Mouse (Mus musculus): ENCODE measurements around the gene Gm10271. TPM values are rescaled to one million over a fixed set of nuclear protein-coding genes. Genes with fewer than 3 reads are reported as not detected.

Gm10271 gene
- polyA plus RNA-seq, 1 experiment from 2014 or later, result not detected

DNA sequence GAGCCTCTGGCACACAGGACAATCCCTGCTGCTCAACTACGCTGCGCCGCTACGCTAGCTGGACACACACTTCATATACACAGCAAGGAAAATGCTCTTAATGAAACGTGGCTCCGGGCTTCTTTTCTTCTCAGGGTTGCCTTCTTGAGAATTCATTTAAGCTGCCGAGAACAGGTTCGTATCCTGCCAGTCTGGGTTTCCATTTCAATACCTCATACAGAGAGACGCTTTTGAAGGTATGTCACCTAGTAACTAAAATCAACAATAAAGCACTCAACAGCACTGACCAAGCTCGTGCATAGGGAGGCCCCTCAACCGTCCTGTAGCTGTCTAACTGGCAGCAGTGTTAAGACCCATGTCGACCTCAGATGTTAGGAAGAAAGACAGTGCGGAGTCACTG, 40.0 kb downstream of the Gm10271 start:
- 86% methylated on average over 13 of the region's 13 CpGs for WGBS
- no peaks in the 10 kb centered on the region for H3K9me3 ChIP-seq (replicated peaks; ENCODE audit: control insufficient read depth, low read length)
- H3K9ac ChIP-seq (ENCODE audit: low read length), result no peak overlapping the region
- peaks cover 6% of the 10 kb centered on the region for H3K4me1 ChIP-seq (ENCODE audit: control insufficient read depth, insufficient read depth, low read length)
- H3K27ac ChIP-seq (ENCODE audit: low read length), result no peak overlapping the region
- ATAC-seq (replicated peaks; ENCODE audit: extremely low read depth, insufficient read depth, low FRiP score), result no peak
- no peak overlapping the region for H3K4me3 ChIP-seq (ENCODE audit: low read length)
- no peak overlapping the region for H3K4me2 ChIP-seq (ENCODE audit: low read depth, low read length)
- H3K27me3 ChIP-seq (ENCODE audit: control insufficient read depth, insufficient read depth, low read length), result no peaks in the 10 kb centered on the region
- H3K36me3 ChIP-seq (ENCODE audit: control insufficient read depth, insufficient read depth), result peaks cover 38% of the 10 kb centered on the region

DNA sequence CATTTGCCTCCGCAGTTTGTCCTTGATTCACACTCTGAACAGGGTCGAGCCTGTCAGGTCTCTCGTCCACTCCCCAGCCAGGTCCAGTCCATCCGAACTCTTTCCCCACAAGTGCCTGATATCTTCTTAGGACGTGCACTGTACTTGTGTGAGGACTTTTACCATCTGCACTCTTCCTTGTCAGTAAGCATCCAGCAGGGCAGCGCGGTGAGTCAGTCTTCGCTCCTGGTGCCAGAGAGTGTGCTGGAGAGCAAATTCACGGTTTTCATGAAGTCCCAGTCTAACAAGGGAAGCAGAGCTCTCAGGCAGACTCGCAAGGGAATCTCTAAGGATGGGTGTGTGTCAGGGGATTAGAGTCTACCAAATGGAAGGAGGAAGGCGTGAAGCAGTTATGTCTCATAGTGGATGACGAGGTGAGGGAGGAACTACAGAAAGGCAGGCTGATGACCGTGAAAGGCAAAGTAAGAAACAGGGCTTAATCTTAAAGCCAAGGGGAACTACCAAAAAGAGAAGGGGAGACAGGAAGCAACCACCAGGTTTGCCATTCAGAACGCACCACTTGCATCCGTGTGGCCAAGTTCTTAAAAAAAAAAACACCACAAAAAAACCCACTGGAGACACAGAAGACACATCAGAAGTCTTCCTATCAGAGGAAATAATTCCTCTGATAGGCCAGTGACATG, 40.8 kb downstream of the Gm10271 start:
- Histone ChIP-seq H3K27me3 (ENCODE audit: control insufficient read depth, insufficient read depth, low read length) (no peaks in the 10 kb centered on the region), H3K9ac (ENCODE audit: low read length) (no peak overlapping the region), H3K4me2 (ENCODE audit: low read depth, low read length) (no peak overlapping the region), H3K9me3 (replicated peaks; ENCODE audit: control insufficient read depth, low read length) (no peaks in the 10 kb centered on the region), H3K36me3 (ENCODE audit: control insufficient read depth, insufficient read depth) (peaks cover 38% of the 10 kb centered on the region), H3K4me1 (ENCODE audit: control insufficient read depth, insufficient read depth, low read length) (peaks cover 6% of the 10 kb centered on the region), H3K27ac (ENCODE audit: low read length) (no peak overlapping the region), H3K4me3 (ENCODE audit: low read length) (no peak overlapping the region)
- WGBS, result 71% methylated on average over 15 of the region's 15 CpGs
- ATAC-seq (replicated peaks; ENCODE audit: extremely low read depth, insufficient read depth, low FRiP score), result no peak

DNA sequence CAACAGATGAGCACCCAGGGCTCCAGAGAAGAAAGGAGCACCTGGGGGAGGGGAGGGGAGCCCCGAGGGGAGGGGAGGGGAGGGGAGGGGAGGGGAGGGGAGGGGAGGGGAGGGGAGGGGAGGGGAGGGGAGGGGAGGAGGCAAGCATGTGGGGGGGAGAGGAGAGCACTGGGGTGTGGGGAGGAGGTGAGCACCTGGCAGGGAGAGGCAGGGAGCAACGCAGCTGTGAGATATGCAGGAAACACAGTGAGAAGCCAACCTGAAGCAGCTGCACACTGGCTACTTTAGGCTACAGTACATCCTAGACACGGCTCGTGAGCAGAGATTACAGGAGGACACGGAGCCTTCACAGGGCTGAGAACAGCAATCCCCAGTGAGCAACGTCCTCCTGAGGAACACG, 41.5 kb downstream of the Gm10271 start:
- Histone ChIP-seq H3K36me3 (ENCODE audit: control insufficient read depth, insufficient read depth) (peaks cover 34% of the 10 kb centered on the region), H3K27me3 (ENCODE audit: control insufficient read depth, insufficient read depth, low read length) (no peaks in the 10 kb centered on the region), H3K9me3 (replicated peaks; ENCODE audit: control insufficient read depth, low read length) (no peaks in the 10 kb centered on the region), H3K4me3 (ENCODE audit: low read length) (no peak overlapping the region), H3K4me1 (ENCODE audit: control insufficient read depth, insufficient read depth, low read length) (peaks cover 6% of the 10 kb centered on the region), H3K27ac (ENCODE audit: low read length) (no peak overlapping the region), H3K9ac (ENCODE audit: low read length) (no peak overlapping the region), H3K4me2 (ENCODE audit: low read depth, low read length) (no peak overlapping the region)
- WGBS, result 46% methylated on average over 6 of the region's 7 CpGs
- peak; percentile 18; the same call in 1 of the 2 replicates for ATAC-seq (replicated peaks; ENCODE audit: extremely low read depth, insufficient read depth, low FRiP score)

DNA sequence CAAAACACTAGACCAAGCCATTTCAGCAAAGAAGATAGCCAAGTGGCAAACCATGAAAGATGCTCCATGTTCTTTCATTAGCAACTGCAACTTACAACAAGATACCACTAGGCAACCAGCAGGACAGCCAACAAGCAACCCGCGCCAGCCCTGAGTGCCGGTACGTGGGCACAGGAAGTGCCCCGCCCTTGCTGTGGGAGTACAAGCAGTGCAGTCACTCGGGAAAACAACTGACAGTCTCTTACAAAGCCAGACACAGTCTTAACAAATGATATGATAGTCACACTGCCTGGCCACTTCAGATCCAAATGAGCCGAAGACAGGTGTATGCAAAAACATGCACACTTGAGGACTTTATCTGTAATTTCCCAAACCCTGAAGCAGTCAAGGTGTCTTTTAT, 41.9 kb downstream of the Gm10271 start:
- Histone ChIP-seq H3K4me2 (ENCODE audit: low read depth, low read length) (no peak overlapping the region), H3K36me3 (ENCODE audit: control insufficient read depth, insufficient read depth) (peaks cover 32% of the 10 kb centered on the region), H3K9me3 (replicated peaks; ENCODE audit: control insufficient read depth, low read length) (no peaks in the 10 kb centered on the region), H3K27ac (ENCODE audit: low read length) (peak overlapping the region; percentile 23; the same call in 1 of the 2 replicates), H3K27me3 (ENCODE audit: control insufficient read depth, insufficient read depth, low read length) (no peaks in the 10 kb centered on the region), H3K9ac (ENCODE audit: low read length) (no peak overlapping the region), H3K4me1 (ENCODE audit: control insufficient read depth, insufficient read depth, low read length) (peaks cover 6% of the 10 kb centered on the region), H3K4me3 (ENCODE audit: low read length) (no peak overlapping the region)
- ATAC-seq (replicated peaks; ENCODE audit: extremely low read depth, insufficient read depth, low FRiP score), result 0 out of 2 replicates have a peak, but pooled peaks have one; percentile 34
- WGBS, result 57% methylated on average over 7 of the region's 7 CpGs

DNA sequence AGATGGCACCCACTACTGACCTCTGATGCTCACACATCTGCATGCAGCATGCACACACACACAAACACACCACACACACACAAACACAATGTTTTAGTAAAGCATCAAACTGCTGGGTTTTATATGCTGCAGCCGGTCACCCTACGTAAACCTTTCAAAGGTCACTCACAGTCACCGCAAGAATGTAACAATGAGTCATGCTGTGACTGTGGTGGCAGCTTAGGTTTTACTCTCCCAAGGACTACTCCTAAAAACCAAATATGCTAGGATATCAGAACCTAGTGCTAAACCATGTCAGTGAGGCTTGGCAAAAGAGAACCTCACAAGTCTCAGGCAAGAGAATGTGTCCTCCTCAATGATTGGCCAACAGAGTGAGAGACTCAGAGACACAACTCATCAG, 43.6 kb downstream of the Gm10271 start:
- ATAC-seq (replicated peaks; ENCODE audit: extremely low read depth, insufficient read depth, low FRiP score), result no peak
- no peak overlapping the region for H3K4me2 ChIP-seq (ENCODE audit: low read depth, low read length)
- no peak overlapping the region for H3K9ac ChIP-seq (ENCODE audit: low read length)
- peaks cover 36% of the 10 kb centered on the region for H3K36me3 ChIP-seq (ENCODE audit: control insufficient read depth, insufficient read depth)
- H3K27ac ChIP-seq (ENCODE audit: low read length), result no peak overlapping the region
- H3K4me1 ChIP-seq (ENCODE audit: control insufficient read depth, insufficient read depth, low read length), result peaks cover 6% of the 10 kb centered on the region
- no peak overlapping the region for H3K4me3 ChIP-seq (ENCODE audit: low read length)
- H3K27me3 ChIP-seq (ENCODE audit: control insufficient read depth, insufficient read depth, low read length), result no peaks in the 10 kb centered on the region
- no peaks in the 10 kb centered on the region for H3K9me3 ChIP-seq (replicated peaks; ENCODE audit: control insufficient read depth, low read length)
- WGBS, result 78% methylated on average over 3 of the region's 3 CpGs

DNA sequence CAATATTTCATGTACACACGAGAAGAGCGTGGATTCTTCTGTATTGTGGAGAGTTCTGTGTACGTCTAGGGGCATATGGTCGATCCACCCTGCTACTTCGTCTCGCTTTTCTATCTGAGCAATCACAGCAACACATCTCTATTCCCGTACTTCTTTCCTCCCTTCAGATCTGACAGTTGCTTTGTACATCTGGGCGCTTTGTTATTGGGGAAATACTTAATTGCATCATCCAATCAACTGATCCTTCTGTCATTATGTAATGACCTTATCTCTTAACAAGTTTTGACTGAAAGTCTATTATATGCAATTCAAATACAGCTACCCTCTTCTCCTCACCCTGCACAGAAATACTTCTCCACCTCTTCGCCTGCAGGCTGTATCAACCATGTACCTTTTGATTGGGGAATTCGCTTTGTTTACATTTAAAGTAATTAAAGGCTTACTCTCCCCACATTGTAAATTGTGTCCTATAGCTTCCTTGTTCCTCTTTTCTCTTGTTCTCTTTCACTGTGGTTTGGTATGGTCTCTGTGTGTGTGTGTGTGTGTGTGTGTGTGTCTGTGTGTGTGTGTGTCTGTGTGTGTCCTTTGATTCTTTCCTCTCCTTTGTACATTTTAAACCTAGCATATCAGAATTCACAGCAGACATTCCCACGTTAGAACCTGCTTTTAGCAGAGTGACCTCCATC, 45.8 kb downstream of the Gm10271 start:
- H3K9ac ChIP-seq (ENCODE audit: low read length), result no peak overlapping the region
- ATAC-seq (replicated peaks; ENCODE audit: extremely low read depth, insufficient read depth, low FRiP score), result no peak
- H3K4me2 ChIP-seq (ENCODE audit: low read depth, low read length), result no peak overlapping the region
- H3K27me3 ChIP-seq (ENCODE audit: control insufficient read depth, insufficient read depth, low read length), result no peaks in the 10 kb centered on the region
- H3K4me3 ChIP-seq (ENCODE audit: low read length), result no peak overlapping the region
- H3K9me3 ChIP-seq (replicated peaks; ENCODE audit: control insufficient read depth, low read length), result no peaks in the 10 kb centered on the region
- peaks cover 44% of the 10 kb centered on the region for H3K36me3 ChIP-seq (ENCODE audit: control insufficient read depth, insufficient read depth)
- no peak overlapping the region for H3K27ac ChIP-seq (ENCODE audit: low read length)
- peaks cover 4% of the 10 kb centered on the region for H3K4me1 ChIP-seq (ENCODE audit: control insufficient read depth, insufficient read depth, low read length)
- 84% methylated on average over 11 of the region's 11 CpGs for WGBS

DNA sequence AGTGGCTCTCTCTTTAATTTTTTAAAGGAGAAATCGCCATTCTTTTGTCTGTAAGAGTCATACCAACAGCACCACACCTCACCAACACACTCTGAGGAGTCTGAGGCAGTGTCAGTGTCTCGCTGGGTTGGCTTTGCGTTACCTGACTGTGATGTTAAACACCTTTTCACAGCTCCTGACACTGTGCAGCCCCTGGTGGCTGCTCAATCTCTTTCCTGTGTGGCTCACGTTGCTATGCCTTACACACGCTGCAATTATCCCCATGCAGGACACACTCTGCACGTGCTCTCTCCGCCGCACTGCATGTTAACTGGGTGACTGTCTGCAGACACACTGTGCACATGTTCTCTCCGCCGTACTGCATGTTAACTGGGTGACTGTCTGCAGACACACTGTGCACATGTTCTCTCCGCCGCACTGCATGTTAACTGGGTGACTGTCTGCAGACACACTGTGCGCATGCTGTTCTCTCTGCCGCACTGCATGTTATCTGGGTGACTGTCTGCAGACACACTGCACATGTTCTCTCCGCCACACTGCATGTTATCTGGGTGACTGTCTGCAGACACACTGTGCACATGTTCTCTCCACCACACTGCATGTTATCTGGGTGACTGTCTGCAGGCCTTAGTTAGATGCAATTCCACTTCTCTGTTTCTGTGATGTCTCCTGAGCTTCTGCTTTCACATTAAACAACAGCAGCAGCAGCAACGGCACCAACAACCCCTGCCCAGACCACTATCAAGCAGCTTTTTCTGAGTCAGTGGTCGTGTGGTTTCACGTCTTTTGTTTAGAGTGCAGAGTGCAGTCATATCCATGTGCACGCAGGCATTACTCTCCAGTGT, 48.5 kb downstream of the Gm10271 start:
- 91% methylated on average over 19 of the region's 19 CpGs for WGBS
- ATAC-seq (replicated peaks; ENCODE audit: extremely low read depth, insufficient read depth, low FRiP score), result no peak
- H3K36me3 ChIP-seq (ENCODE audit: control insufficient read depth, insufficient read depth), result peaks cover 41% of the 10 kb centered on the region

DNA sequence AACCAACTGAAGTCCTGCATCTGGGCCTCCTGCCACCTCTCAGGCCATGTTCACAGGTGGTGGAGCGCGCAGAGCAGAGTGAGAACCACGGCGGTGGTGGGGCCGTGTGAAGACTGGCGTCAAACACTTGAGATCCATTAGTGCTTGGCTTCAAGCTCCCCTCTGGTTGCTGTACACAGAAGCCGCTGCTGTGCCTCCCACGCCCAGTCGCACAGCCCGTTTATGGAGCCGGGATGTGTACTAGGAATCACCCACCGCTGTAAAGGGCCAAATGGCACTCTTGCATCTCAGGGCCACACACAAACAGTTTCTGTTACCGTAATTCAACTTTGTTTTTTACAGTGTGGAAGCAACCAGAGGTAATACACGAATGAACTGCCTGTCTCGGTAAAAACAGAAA, 50.2 kb downstream of the Gm10271 start:
- H3K4me1 ChIP-seq (ENCODE audit: control insufficient read depth, insufficient read depth, low read length), result no peaks in the 10 kb centered on the region
- 78% methylated on average over 15 of the region's 15 CpGs for WGBS
- peaks cover 38% of the 10 kb centered on the region for H3K36me3 ChIP-seq (ENCODE audit: control insufficient read depth, insufficient read depth)

More for the DNA sequence above, 48.5 kb downstream of the Gm10271 start:
- Histone ChIP-seq H3K9ac (ENCODE audit: low read length) (no peak overlapping the region), H3K27ac (ENCODE audit: low read length) (no peak overlapping the region), H3K4me1 (ENCODE audit: control insufficient read depth, insufficient read depth, low read length) (no peaks in the 10 kb centered on the region), H3K27me3 (ENCODE audit: control insufficient read depth, insufficient read depth, low read length) (no peaks in the 10 kb centered on the region), H3K9me3 (replicated peaks; ENCODE audit: control insufficient read depth, low read length) (no peaks in the 10 kb centered on the region), H3K4me2 (ENCODE audit: low read depth, low read length) (no peak overlapping the region), H3K4me3 (ENCODE audit: low read length) (no peak overlapping the region)

DNA sequence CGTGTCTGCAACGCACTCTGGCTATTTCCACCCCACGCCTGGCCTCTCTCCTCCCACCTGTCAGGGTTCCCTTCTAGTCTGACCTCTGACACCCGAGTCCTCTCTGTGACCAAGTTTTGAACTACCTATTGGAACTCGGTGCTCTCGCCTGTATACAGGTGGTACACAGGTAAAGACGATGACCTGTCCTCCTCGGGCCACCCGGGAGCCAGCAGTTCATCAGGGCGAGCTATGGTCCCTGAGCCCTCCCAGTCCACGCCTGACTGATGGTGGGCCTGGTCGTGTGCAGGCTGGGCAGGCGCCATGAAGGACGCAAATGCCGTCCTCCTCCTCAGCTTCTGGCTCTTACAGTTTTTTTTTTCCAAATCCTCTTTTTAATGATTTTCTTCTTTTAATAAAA, 51.0 kb downstream of the Gm10271 start:
- no peak overlapping the region for H3K4me3 ChIP-seq (ENCODE audit: low read length)
- no peak for ATAC-seq (replicated peaks; ENCODE audit: extremely low read depth, insufficient read depth, low FRiP score)
- WGBS, result 87% methylated on average over 15 of the region's 15 CpGs

More for the DNA sequence above, 50.2 kb downstream of the Gm10271 start:
- no peak for ATAC-seq (replicated peaks; ENCODE audit: extremely low read depth, insufficient read depth, low FRiP score)
- H3K27ac ChIP-seq (ENCODE audit: low read length), result no peak overlapping the region
- no peak overlapping the region for H3K9ac ChIP-seq (ENCODE audit: low read length)
- H3K4me3 ChIP-seq (ENCODE audit: low read length), result no peak overlapping the region
- no peaks in the 10 kb centered on the region for H3K27me3 ChIP-seq (ENCODE audit: control insufficient read depth, insufficient read depth, low read length)
- no peaks in the 10 kb centered on the region for H3K9me3 ChIP-seq (replicated peaks; ENCODE audit: control insufficient read depth, low read length)
- H3K4me2 ChIP-seq (ENCODE audit: low read depth, low read length), result no peak overlapping the region

More for the DNA sequence above, 51.0 kb downstream of the Gm10271 start:
- Histone ChIP-seq H3K9me3 (replicated peaks; ENCODE audit: control insufficient read depth, low read length) (no peaks in the 10 kb centered on the region), H3K36me3 (ENCODE audit: control insufficient read depth, insufficient read depth) (peaks cover 32% of the 10 kb centered on the region), H3K9ac (ENCODE audit: low read length) (no peak overlapping the region), H3K4me1 (ENCODE audit: control insufficient read depth, insufficient read depth, low read length) (no peaks in the 10 kb centered on the region), H3K27ac (ENCODE audit: low read length) (no peak overlapping the region), H3K4me2 (ENCODE audit: low read depth, low read length) (no peak overlapping the region), H3K27me3 (ENCODE audit: control insufficient read depth, insufficient read depth, low read length) (no peaks in the 10 kb centered on the region)

Data from heart, embryonic 16.5 days (tissue).